Mouse (Mus musculus) intestine, embryonic 14.5 days (tissue): ENCODE measurements around the gene Gm17304. TPM values are rescaled to one million over a fixed set of nuclear protein-coding genes. Genes with fewer than 3 reads are reported as not detected.
A peak's percentile ranks its signal among the peaks of the same experiment; 100 is the strongest.

Experiments used
- ATAC-seq: fragments of 200-750 bp; cut with Nextera tagmentation; replicated peaks from 2 replicates; pipeline ENCODE4 v1.8.0; 2017; ENCODE audit warnings: low read depth, moderate number of reproducible peaks, moderate TSS enrichment, moderate library complexity; ENCODE audit not compliant: low FRiP score, low TSS enrichment
- DNase-seq: peaks from one replicate; pipeline ENCODE4 v3.0.0-alpha.2; 2018; ENCODE audit warnings: low spot score
- H3K27ac ChIP-seq: fragments of 300-500 bp; sonication (generic); 2 replicates; pipeline ENCODE4 v1.5.1; 2014; ENCODE audit warnings: low read depth, mild to moderate bottlenecking, control low read depth
- H3K27me3 ChIP-seq: fragments of 300-500 bp; sonication (generic); replicated peaks from 2 replicates; pipeline ENCODE4 v1.6.1; 2014; ENCODE audit warnings: low read length, control low read depth; ENCODE audit not compliant: control insufficient read depth, insufficient read depth
- H3K36me3 ChIP-seq: fragments of 300-500 bp; sonication (generic); 2 replicates; pipeline ENCODE4 v1.6.1; 2014; ENCODE audit warnings: low read length, control low read depth; ENCODE audit not compliant: control insufficient read depth, insufficient read depth
- H3K4me1 ChIP-seq: fragments of 300-500 bp; sonication (generic); replicated peaks from 2 replicates; pipeline ENCODE4 v1.6.1; 2014; ENCODE audit warnings: low read length, control low read depth, mixed read lengths; ENCODE audit not compliant: control insufficient read depth, insufficient read depth
- H3K4me2 ChIP-seq: fragments of 300-500 bp; sonication (generic); 2 replicates; pipeline ENCODE4 v1.6.1; 2014; ENCODE audit warnings: low read length
- H3K4me3 ChIP-seq: fragments of 300-500 bp; sonication (generic); 2 replicates; pipeline ENCODE4 v1.5.1; 2014; ENCODE audit warnings: low read depth, low read length, control low read depth, mixed read lengths
- H3K9ac ChIP-seq: fragments of 300-500 bp; sonication (generic); 2 replicates; pipeline ENCODE4 v1.6.1; 2014; ENCODE audit warnings: mild to moderate bottlenecking, low read length
- H3K9me3 ChIP-seq: fragments of 300-500 bp; sonication (generic); 2 replicates; pipeline ENCODE4 v1.6.1; 2016; ENCODE audit warnings: low read length, control low read depth; ENCODE audit not compliant: control insufficient read depth
- whole genome bisulfite sequencing: fragments of 180-500 bp; shearing (Covaris S2); extraction: QIAGEN DNeasy Blood & Tissue Kit; methylation state at CpG from one replicate; pipeline ENCODE4 v1.1.7; 2014; 5-methylcytosine and 5-hydroxymethylcytosine counted together
- polyA plus RNA-seq: library from polyadenylated mRNA; unstranded; fragments of >200 nt; fragmentation: Nextera tagmentation; extraction: Ambion mirVana; gene quantifications from 2 replicates; pipeline ENCODE4 v1.2.1, GENCODE M21; 2014

Gene Gm17304
- polyA plus RNA-seq: not detected in 2 replicates

DNA sequence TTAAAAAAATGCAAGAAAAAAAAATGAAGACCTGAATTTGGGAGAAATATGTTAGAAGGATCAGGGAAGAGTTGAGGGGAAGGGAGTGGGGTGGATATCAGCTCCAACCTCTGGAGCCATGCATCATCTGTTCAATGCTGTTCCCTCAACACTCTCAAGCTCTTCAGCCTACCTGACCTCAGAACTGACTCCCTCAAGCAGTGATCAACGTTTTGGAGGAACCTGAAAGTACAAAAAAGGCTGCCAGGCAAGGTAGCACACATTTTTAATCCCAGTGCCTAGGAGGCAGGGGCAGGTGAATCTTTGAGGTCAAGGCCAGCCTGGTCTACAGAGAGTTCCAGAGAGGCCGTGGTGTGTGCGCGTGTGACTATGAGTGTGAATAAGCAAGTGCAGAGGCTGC lies at the start of gene Gm17304:
Gene Gm17304, plus strand, starts transcription at position 301 of the 400 bp plus-strand sequence.
- DNase-seq (no peak), ATAC-seq (no peak)
- Histone ChIP-seq H3K4me1 (no peaks in the 10 kb centered on the region), H3K27me3 (no peaks in the 10 kb centered on the region), H3K27ac (no peak within 1 kb of the TSS), H3K36me3 (peaks cover 8% of the 10 kb centered on the region; the same call in 1 of the 2 replicates), H3K4me3 (no peak within 1 kb of the TSS), H3K9me3 (no peaks in the 10 kb centered on the region), H3K4me2 (no peak within 1 kb of the TSS), H3K9ac (no peak within 1 kb of the TSS)
- 86% methylated on average over 4 of the region's 4 CpGs for WGBS

DNA sequence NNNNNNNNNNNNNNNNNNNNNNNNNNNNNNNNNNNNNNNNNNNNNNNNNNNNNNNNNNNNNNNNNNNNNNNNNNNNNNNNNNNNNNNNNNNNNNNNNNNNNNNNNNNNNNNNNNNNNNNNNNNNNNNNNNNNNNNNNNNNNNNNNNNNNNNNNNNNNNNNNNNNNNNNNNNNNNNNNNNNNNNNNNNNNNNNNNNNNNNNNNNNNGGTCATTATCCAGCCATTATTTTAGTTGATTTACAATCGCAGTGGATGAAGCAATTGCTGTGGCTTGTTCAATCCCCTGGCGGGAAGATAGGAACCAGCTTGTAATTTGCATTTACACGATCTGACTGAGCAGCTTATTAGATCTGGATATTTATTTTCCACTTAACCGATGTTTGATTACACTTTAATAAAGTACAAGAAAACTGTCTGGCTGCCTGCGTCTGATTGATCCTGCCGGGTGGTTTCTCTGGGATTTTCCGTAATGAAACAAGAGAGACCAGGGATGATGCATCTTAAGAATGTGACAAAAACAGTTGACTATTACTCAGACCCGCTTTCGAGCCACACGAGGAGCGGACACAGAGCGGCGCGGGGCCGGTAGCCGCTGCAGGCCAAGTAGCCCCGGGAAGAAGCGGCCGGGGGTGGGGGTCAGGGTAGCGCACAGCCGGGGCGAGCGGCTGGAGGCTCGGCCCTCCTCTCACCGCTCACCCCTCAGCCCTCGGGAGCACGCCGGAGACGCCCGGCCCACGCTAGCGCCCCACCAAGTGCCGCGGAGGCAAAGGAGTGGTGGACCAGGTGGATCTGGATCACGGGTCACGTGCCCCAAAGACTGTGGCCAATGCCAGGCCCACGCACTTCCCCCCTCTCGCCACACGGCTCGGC lies 48.0 kb upstream of the Gm17304 start:
- DNase-seq (peak; percentile 71), ATAC-seq (0 out of 2 replicates have a peak, but pooled peaks have one; percentile 27)
- 4% methylated on average over 40 of the region's 40 CpGs for WGBS
- H3K4me3 ChIP-seq: peak overlapping the region; percentile 22; the same call in 1 of the 2 replicates
- H3K27ac ChIP-seq: no peak overlapping the region
- H3K27me3 ChIP-seq: peaks cover 87% of the 10 kb centered on the region
- H3K4me1 ChIP-seq: peaks cover 4% of the 10 kb centered on the region; the same call in 1 of the 2 replicates
- H3K4me2 ChIP-seq: peak overlapping the region; percentile 44
- H3K36me3 ChIP-seq: no peaks in the 10 kb centered on the region
- no peaks in the 10 kb centered on the region for H3K9me3 ChIP-seq
- H3K9ac ChIP-seq: no peak overlapping the region

- ATAC-seq: no peak
- peaks cover 87% of the 10 kb centered on the region for H3K27me3 ChIP-seq
- H3K36me3 ChIP-seq: no peaks in the 10 kb centered on the region
- H3K27ac ChIP-seq: no peak overlapping the region
- no peak for DNase-seq
- H3K9me3 ChIP-seq: no peaks in the 10 kb centered on the region
- peaks cover 4% of the 10 kb centered on the region; the same call in 1 of the 2 replicates for H3K4me1 ChIP-seq
- H3K9ac ChIP-seq: no peak overlapping the region
- peak overlapping the region; percentile 22; the same call in 1 of the 2 replicates for H3K4me3 ChIP-seq
- H3K4me2 ChIP-seq: peak overlapping the region; percentile 44
- WGBS: 11% methylated on average over 8 of the region's 8 CpGs
These were observed 47.4 kb upstream of the Gm17304 start for GRCm38 (mm10) chr5:106561499-106561822.

- peaks cover 49% of the 10 kb centered on the region for H3K27me3 ChIP-seq
- H3K4me3 ChIP-seq: no peak overlapping the region
- no peaks in the 10 kb centered on the region for H3K9me3 ChIP-seq
- H3K4me1 ChIP-seq: peaks cover 3% of the 10 kb centered on the region; the same call in 1 of the 2 replicates
- H3K27ac ChIP-seq: no peak overlapping the region
- ATAC-seq (no peak), DNase-seq (no peak)
- no peak overlapping the region for H3K9ac ChIP-seq
- H3K4me2 ChIP-seq: no peak overlapping the region
- WGBS: 49% methylated on average over 6 of the region's 6 CpGs
- H3K36me3 ChIP-seq: no peaks in the 10 kb centered on the region
These were observed 42.9 kb upstream of the Gm17304 start for GRCm38 (mm10) chr5:106566025-106566424.

DNA sequence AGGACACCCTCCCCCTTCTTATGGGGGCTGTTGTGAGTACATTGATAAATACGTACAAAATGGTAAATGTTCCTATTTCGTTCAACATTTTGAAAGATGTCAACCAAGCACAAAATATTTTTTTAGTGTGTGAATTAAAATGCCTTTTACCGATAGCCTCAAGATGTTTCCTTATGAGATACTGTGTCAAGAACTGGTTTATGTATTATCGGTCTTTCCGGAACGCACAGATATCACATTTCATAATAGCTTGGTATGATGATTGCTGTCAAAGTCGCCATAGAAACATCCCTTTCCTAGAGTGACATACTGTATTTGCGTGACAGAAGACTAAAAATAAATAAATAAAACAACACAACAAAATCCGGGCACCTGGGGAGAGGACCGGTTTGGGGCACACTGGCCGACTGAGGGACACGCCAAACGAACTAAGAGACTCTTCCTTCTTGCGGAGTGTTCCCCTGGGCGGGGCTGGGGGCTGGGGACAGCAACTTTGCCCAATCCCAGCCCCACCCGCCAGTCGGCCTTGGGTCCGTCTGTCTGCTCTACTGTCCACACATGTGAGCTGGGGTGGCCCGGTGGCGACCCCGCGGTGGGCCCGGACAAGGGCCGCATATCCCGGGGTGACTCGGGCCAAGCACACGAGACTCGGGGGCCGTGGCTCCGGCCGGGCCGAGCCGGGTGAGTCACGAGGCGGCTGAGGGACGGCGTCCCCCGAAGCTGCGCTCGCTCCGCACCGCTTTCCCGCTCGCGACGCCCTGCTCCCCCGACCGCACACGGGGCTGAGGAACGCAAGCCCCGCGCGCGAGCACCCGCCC lies 34.9 kb upstream of the Gm17304 start:
- Histone ChIP-seq H3K4me2 (peak overlapping the region; percentile 100), H3K36me3 (no peaks in the 10 kb centered on the region), H3K27ac (no peak overlapping the region), H3K4me3 (peak overlapping the region; percentile 56), H3K9me3 (no peaks in the 10 kb centered on the region), H3K9ac (peak overlapping the region; percentile 51), H3K4me1 (no peaks in the 10 kb centered on the region), H3K27me3 (peaks cover 22% of the 10 kb centered on the region)
- DNase-seq (peak; percentile 71), ATAC-seq (peak; percentile 84)
- WGBS: 5% methylated on average over 55 of the region's 55 CpGs

- Histone ChIP-seq H3K36me3 (no peaks in the 10 kb centered on the region), H3K9ac (peak overlapping the region; percentile 51), H3K4me1 (no peaks in the 10 kb centered on the region), H3K4me2 (peak overlapping the region; percentile 100), H3K9me3 (no peaks in the 10 kb centered on the region), H3K27me3 (peaks cover 22% of the 10 kb centered on the region), H3K4me3 (peak overlapping the region; percentile 56), H3K27ac (no peak overlapping the region)
- under 1% methylated on average over 45 of the region's 45 CpGs for WGBS
- DNase-seq: peak; percentile 96
- ATAC-seq: peak; percentile 94
These were observed 34.3 kb upstream of the Gm17304 start for GRCm38 (mm10) chr5:106574560-106574946.

- Histone ChIP-seq H3K4me2 (peak overlapping the region; percentile 100), H3K36me3 (no peaks in the 10 kb centered on the region), H3K27ac (no peak overlapping the region), H3K9me3 (no peaks in the 10 kb centered on the region), H3K27me3 (peaks cover 22% of the 10 kb centered on the region), H3K4me3 (peak overlapping the region; percentile 56; the same call in 1 of the 2 replicates), H3K4me1 (no peaks in the 10 kb centered on the region), H3K9ac (no peak overlapping the region)
- no peak for ATAC-seq
- no peak for DNase-seq
- 27% methylated on average over 4 of the region's 4 CpGs for WGBS
These were observed 33.8 kb upstream of the Gm17304 start for GRCm38 (mm10) chr5:106575098-106575497.

DNA sequence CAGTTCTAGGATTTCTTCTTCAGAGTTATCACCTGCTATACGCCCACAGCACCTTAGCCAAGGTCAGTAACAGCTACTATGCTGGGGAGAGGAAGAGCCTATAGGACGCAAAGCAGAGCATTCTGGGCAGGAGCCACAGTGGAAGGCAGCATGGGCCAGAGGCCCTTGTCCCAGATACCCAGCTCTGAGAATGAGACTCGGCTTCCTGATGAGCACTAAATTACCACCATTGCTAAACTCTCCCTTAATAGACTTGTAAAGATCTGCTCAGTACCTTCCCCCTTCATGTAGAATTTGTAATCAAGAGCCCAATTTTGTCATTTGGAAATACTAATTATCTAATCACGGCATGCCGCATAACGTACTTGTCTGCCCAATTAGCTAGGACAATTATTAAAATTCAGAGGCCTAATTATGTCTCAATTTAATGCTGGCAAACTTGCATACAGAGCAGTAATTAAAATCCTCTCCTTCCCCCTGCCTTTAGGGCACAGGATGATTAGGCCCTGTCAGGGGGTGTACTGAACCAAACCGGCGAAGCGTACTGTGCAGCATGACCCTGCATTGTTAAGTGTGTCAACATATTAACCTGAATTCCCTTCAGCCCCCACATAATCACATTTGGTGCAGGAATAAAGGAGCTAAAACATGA lies 31.5 kb upstream of the Gm17304 start:
- H3K4me3 ChIP-seq: no peak overlapping the region
- ATAC-seq (no peak), DNase-seq (no peak)
- no peaks in the 10 kb centered on the region for H3K4me1 ChIP-seq
- no peak overlapping the region for H3K9ac ChIP-seq
- no peak overlapping the region for H3K4me2 ChIP-seq
- H3K27me3 ChIP-seq: peaks cover 20% of the 10 kb centered on the region
- H3K9me3 ChIP-seq: no peaks in the 10 kb centered on the region
- WGBS: 79% methylated on average over 9 of the region's 9 CpGs
- no peak overlapping the region for H3K27ac ChIP-seq
- H3K36me3 ChIP-seq: no peaks in the 10 kb centered on the region
